Mouse (Mus musculus) cerebral cortex, adult 2 months (tissue): ENCODE measurements around the gene Naip2.

Source experiments
- WGBS: fragments of 180-500 bp; shearing (Covaris S2); methylation state at CpG from one replicate; pipeline ENCODE4 v1.1.7; 2018; 5-methylcytosine and 5-hydroxymethylcytosine counted together

The Naip2 gene

DNA sequence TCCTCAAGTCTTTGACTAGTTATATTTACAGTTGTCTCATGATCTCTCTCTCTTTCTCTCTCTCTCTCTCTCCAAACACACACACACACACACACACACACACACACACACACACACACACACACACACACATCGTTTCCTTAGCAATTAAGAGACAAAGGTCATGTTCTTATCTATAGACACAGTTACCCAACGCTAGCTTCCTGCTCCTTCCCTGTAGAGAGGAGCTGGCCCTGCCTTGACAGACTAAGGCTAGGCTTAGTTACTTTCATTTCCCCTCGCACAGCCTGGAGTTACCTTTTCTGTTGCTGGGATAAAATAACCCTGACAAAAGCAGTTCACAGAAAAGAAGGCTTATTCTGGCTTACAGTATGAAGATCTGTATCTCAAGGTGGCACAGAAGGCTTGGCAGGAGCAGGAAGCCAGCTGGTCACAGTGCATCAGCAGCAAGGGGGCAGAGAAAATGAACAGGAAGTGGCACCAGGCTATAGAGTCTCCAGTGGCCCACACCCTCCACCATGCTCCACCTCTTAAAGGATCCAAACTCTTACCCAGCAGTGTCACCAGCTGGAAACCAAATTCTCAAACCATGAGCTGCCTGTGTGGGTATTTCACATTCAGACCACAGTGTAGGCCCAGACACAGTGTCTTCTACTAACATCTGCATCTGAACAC is at the start of gene Naip2:
Gene Naip2 (minus strand): TSS at position 434 of the 675 bp plus-strand sequence.
- WGBS = 65% methylated on average over 3 of the region's 3 CpGs

DNA sequence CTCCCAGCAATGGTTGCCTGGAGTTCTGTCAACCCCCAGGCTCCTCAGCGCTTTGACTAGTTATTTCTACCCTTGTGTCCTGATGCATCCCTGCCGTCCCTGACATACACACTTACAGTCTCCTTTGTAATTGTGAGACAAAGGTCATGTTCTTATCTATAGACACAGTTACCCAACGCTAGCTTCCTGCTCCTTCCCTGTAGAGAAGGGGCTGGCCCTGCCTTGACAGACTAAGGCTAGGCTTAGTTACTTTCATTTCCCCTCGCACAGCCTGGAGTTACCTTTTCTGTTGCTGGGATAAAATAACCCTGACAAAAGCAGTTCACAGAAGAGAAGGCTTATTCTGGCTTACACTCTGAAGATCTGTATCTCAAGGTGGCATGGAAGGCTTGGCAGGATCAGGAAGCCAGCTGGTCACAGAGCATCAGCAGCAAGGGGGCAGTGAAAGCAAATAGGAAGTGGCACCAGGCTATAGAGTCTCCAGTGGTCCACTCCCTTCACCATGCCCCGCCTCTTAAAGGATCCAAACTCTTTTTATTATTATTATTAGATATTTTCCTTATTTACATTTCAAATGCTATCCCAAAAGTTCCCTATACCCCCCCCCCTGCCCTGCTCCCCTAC is 45.1 kb upstream of the Naip2 start:
- WGBS = 79% methylated on average over 5 of the region's 5 CpGs

DNA sequence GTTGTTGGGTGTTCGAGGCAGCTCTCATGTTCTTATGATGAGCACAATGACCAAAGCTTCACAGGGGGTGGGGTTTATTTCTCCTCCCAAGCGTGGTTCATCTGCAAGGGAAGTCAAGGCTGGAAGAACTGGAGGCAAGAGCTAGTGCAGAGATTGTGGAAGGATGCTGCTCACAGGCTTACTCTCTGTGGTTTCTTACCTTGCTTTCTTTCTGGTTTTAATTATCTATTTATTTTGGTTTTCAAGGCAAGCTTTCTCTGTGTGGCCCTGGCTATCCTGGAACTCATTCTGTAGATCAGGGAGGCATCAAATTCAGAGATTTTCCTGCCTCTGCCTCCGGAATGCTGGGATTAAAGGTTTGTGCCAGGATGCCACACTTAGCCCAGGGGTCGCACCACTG is 44.3 kb upstream of the Naip2 start, which contains the start of gene Naip5:
Gene Naip5 (minus strand): TSS at position 101 of the 400 bp plus-strand sequence.
- 87% methylated on average over 4 of the region's 4 CpGs for WGBS

DNA sequence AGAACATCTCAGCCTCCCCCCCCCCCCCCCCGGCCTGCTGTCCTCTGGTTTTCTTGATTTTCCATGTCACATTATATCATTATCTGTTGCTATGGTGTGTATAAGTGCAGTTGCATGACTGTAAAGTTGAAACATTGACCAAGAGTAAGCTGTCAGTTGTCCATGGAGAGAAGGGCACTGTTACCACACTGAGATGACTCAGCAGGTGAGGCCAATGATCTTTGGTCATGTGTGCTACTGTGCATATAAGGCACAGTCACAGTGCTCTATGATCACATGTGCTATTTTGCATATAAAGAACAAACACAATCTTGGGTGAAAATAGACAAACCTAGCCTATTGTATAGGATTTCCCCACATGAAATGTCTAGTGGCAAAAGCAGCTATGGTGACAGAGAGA is 11.8 kb upstream of the Naip2 start:
- 89% methylated on average over 1 of the region's 1 CpGs for WGBS

DNA sequence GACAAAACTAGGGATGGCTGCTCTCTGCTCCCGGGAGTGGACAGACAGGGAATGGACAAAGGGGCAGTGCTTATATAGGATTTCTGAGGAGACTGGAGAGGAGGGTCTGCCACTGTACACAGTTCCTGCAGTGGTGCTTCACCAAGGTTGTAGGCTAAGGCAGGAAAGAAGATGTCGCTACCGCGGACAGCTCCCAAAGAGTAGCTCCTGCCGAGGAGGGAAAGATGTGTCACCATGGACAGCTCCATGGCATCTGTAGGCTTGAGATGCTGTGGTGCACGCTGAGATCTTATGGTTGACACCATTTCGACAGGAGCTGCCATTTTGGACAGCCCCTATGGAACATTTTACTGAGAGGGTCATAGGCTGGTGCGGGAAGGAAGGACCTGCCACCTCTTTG is 8.6 kb upstream of the Naip2 start:
- WGBS = 34% methylated on average over 8 of the region's 8 CpGs

DNA sequence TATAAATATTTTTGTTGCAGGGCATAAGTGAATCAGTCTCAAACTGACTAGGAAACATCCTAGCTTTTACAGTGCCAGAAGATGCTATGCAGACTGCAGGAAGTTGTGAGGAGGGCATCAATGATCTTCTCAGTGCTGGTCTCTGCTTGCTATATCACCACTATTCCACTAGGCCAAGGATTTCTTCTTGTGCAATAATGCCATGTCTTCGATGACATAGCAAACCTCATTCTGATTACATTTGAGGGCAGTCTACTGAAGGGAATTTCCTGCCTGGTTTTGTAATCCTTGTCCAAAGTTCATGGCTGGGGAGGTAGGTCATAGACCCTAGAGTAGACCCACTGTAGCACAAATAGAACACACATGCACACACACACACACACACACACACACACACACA is 1.4 kb upstream of the Naip2 start:
- 91% methylated on average over 1 of the region's 1 CpGs for WGBS

DNA sequence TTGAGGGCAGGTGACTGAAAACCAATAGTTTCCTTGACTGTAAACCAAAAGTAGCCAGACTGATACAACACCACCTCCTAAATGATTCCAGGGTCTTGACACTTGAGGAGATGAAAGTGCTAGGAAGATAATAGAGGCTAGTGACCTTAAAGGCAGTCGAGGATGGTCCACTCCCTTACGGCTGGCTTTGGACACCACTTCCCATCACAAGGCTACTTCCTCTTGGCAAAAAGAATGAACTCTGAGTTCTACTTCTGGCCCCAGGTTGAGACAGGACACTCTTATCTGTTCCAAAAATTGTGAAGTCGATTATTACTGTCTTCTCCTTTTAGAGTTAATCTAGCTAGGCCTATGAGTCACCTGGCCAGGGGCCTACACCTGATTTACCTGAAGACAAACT is 6.5 kb downstream of the Naip2 start:
- WGBS = 71% methylated on average over 3 of the region's 3 CpGs

DNA sequence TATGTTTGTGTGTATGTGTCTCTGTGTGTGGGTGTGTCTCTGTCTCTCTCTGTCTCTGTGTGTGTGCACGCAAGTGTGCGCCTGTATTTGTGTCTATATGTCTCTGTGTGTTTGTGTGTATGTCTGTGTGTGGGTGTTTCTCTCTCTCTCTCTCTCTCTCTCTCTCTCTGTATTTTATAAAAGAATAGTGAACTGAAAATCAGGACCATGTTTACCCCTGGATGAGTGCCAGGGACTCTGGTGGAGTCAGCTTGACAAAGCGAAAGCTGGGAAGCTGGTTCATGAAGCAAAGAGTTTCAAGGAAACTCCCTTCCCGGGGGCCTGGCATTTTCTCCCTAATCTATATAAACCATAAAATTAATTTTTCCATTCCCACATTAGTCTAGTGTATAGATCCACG is 27.5 kb downstream of the Naip2 start:
- 75% methylated on average over 4 of the region's 5 CpGs for WGBS

DNA sequence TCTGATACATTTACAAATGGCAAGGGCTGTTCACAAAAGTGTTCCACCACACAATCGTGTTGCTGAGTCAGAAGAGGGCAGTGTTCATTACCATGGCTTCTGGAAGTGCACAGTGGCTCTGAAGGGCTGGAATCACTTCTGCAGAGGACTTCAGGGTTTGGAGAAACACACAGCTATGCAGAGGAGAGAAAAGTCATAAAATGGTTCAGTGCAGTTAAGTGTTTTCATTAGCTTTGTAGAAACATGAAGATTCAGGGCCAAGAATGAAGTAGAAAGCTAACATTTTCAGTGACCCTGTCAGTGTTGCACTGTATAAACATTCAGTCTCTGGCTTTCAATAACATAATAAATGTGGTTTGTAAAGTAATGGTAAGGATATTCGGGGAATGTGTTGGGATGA is 35.5 kb downstream of the Naip2 start:
- 74% methylated on average over 2 of the region's 2 CpGs for WGBS

DNA sequence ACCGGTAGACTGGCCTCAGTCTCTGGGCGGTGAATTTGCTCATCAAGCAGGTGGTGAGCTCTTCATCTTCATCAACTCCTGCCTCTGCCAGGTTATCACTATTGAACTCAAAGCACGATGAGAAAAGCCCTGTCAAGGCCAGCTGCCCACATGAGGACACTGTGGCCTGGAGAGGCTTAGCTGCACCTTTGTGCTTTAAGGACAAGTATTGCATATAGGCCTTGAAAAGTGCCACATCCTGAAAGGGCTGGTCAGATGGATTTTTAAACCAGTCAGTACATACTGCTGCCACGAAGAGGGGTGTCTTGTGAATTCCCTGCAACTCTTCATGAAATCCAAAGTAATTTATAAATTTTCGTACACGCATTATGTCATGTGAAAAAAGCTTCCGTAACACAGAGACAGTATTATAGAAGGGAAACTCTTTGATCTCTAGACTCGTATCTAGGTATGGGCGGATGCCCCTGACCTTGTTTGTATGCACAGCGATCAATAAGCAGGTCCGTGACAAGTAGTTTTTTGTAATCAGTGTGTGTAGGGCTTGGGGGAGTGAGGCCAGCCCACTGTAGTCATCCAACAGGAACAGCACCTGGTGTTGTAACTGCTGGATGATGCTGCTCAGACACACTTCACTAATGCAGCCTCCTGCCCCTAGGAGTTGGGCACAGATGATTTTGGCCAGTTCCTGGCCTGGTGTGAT is 40.6 kb downstream of the Naip2 start:
- WGBS = 90% methylated on average over 11 of the region's 11 CpGs

DNA sequence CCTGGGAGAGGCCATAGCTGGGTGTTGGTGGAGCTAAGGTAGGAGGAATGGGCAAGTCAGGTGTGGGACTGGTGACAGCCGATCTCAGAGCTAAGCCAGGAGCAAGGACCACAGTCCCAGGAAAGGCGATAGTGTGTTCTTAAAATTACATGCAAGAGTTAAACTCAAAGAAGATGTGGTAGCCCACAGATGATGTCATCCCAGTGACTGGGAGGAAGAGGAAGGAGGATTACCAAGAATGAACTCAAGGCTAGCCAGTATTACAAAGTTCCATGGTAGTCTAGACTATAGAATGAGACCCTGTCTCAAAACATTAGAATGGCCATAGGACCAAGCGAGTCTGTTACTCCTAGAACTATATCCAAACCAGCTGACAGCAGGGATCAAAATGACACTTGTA is 45.3 kb downstream of the Naip2 start:
- 93% methylated on average over 3 of the region's 3 CpGs for WGBS

DNA sequence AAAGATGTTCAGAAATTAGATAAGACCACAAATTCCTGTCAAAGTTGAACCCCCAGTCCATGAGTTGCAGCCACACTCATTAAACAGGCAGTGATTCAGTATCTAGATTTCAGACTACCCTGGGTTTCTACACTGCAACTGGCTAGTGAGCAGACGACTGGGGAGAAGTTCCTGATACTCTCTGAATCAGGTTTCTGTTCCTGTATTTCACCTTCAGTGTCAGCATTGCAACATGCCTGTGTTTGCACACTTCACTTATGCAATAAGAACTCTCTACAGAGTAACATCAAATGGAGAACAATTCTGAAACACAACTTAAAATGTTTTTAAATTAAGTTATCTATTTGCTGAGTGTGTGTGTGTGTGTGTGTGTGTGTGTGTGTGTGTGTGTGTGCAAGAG is 49.2 kb downstream of the Naip2 start:
- WGBS = 70% methylated on average over 1 of the region's 1 CpGs

DNA sequence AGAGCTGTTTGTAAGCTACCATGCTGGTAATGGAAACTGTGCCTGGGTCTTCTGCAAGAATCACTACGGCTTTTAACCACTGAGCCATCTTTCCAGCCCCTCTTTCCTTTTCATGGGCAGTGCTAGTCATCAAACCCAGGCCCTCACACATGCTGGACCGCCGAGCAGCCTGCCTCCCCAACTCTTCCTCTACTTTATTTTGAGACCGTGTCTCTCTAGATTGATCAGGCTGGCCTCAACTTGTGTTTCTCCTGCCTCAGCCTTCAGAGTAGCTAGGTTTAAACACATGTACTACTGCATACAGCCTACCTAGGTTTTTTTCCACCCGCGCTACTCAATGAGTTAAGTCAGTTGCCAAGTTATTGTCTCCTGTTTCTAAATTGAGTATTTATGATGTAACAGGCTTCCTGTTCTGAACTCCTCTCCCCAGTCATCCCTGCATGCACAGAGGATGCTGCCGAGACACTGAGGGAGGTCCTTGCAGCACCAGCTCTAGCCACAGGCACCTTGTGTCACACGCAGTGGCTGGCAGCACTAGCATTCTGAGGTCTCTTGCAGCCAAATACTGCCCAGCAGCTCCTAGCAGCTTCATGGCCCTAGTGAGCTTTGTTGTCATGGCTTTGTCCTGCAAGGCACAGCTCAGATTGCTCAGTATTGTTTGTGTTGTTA is 60.1 kb downstream of the Naip2 start:
- 76% methylated on average over 8 of the region's 8 CpGs for WGBS

DNA sequence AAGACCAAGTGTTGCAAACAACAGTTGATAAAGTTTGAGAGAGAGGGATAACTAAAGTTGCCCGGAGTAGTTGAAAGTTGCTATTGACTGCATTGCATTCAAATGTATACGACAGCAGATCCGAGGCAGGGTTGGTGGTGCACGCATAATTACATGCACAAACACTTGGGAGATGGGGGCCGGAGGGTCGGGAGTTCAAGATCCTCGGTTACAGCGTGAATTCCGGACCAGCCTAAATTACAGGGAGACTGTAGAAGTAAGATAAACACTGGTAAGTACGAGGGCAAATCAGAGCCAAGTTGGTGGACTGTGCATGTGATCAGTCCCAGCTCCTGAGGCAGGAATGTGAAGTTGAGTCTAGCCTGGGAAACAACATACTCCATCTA is 76.6 kb downstream of the Naip2 start:
- 2% methylated on average over 10 of the region's 10 CpGs for WGBS

DNA sequence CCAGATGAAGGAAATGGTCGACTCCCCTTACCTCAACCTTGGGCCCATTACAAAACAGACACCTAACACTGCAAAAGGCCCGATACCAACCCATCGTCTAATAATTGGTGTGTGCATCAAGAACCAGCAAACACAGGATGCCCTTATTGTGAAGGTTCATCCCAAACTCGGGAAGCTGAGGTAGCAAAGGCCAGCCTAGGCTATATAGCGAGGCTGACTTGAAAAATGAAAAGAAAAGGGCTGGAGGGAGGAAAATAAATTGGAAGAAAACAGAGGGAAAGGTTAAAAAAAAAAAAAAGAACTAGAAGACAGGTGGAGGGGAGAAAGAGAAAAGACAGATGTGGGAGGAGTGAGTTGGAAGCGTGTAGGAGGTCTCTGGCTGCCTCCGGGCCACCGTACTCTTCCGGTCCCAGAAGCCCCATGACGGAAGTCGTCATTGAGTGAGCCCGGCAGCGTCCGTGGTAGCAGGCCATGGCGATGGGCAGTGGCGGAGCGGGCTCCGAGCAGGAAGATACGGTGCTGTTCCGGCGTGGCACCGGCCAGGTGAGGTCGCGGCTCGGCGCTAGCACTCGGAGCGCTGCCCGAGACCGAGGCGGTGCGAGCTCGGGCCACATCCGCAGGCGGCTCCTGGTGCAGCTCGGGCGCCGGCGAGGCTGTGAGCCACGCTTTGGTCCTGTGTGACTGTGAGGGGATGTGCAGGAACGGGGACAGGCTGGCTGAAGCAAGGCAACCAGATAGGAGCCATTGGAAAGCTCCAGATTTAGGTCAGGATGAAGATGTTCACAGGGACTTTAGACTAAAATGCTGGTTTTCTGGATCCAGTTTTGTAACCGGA is 77.3 kb downstream of the Naip2 start, which contains the start of gene Smn1:
Gene Smn1 (plus strand): TSS at position 430 of the 835 bp plus-strand sequence.
- WGBS = 4% methylated on average over 42 of the region's 42 CpGs

DNA sequence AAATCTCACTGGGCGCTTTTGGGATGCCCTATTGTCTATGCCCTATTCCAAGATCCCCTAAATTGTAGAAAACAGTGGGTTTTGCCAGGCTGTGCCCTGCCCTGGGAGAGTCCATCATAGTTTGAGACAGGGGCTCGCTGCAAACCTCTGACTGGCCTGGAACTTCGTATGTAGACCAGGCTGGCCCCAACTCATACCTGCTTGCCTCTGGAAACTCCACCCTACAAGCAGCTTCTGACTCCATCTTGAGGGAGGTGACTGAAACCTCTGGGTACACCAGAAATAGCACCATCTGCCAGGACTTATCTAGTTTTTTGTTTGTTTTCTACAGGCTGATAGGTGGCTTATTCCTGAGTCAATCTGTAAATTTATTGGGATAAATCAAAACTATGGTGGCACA is 77.9 kb downstream of the Naip2 start:
- WGBS = 89% methylated on average over 3 of the region's 3 CpGs

DNA sequence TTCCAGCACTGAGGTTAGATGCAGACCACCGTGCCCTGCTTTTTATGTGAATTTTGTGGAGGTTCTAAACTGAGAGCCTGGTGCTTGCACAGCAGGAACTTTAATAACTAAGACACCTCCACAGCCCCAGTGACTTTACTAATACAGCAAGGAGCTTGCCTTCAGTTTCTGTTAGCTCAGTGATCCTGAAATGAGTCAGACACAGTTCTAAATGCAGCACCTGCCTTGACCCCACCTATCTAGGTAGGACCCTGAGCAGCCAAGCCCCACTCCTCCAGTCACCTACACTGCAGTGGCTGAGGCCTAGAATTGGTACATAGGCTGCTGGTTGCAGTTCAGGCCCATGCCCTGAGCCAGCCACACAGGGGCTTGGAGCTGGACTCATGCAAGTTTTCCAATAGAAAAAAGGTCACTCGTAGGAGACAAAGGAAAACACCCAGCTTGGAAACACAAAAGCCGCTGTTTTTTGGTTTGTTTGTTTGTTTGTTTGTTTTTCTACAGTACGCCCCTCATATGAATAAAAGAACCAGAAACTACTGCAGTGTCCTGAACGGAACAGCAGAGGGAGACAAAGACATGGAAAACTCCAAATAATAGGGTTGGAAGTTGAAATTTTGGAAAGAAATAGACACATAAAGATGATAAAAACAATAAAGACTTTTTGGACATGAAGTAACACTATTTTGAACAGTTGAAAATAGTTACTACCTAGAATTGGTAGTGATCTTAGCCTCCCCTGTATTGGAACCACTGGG is 89.5 kb downstream of the Naip2 start:
- WGBS = 34% methylated on average over 5 of the region's 5 CpGs

DNA sequence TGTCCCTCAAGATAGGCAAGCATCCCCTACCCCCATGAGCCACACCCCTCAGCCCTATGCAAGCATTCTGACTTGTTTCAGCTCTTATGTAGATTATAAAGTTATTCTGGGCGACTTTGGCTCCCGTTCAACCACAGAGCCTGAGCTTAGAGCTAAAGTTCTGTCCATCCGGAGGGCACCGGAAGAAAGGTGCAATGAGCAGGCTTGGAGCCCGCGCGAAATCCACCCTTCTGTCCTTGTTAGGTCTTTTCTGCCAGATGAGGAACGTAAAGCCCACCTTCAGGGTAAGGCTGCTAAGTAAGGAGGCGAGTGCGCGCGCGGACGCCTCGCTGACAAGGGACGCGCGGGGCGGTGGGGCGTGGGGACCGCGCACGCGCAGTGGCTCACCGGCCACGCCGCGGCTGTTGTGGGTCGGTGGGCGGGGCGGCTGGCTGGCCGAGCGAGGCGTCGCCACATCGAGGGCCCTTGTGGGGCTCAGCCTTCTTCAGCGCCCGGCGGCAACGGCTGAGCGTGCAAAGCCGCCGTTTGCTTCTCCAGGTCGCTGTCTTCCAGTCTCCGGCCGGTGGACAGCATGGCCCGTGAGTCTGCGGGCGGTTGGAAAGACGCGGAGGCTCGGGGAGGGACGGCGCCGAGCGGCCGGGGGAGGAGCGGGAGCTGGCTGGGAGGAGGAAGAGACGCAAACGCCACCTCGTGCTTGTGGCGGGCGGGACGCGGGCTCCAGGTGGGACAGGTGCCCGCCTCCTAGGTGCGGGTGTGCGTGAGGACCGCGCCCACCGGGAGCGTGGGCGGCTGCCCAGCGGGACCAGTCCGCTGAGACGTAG is 94.0 kb downstream of the Naip2 start, which contains the start of gene Serf1:
Gene Serf1 (plus strand): TSS at position 361 of the 821 bp plus-strand sequence.
- 1% methylated on average over 76 of the region's 76 CpGs for WGBS

DNA sequence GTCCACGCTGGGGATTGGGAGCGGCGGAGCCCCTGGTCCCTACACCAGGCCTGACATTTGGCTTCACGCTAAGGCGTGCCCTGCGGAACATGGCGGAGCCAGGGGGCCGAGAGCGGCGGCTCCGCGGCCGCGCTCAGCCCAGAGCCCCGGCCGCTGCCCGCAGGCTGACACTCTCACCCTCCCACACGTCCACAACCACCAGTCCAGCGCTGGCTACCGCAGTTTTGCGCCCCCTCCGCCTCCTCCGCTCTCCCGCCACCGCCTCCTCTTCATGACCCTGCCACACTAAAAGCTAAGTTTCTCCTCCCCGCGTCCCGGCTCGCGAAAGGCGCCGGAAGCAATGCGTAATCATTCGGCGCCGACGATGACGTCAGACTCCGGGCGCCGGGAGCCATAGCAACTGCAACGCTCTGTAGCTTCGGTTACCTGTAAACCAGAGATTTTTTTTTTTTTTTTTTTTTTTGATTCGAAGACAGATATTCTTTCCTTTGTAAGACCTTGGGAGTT is 98.1 kb downstream of the Naip2 start, which contains the start of gene Bdp1:
Gene Bdp1 (minus strand): TSS at position 323 of the 507 bp plus-strand sequence.
- 1% methylated on average over 44 of the region's 44 CpGs for WGBS
